Mouse (Mus musculus): Measurements from ENCODE around the gene Mrpl49.
"Not testable (repeated sequence)": the region's sequence is repeated elsewhere in the genome, so short reads cannot be mapped to it uniquely, and the experiment has no call there.

The Mrpl49 gene

GRCm38 (mm10) chr19:6067011-6067723, 9.6 kb upstream of the Mrpl49 start:
- DNase-seq (ENCODE audit: low spot score in 2 of 2): peak; percentile 91

GRCm38 (mm10) chr19:6066571-6066970, 9.0 kb upstream of the Mrpl49 start:
- no peak for DNase-seq (ENCODE audit: low spot score in 2 of 2)

- DNase-seq (ENCODE audit: low spot score in 2 of 2): peak in 1 of 2 experiments; percentile 26
Measured at GRCm38 (mm10) chr19:6063081-6063480, 5.5 kb upstream of the Mrpl49 start.

- no peak for DNase-seq (ENCODE audit: low spot score in 2 of 2)
Measured at GRCm38 (mm10) chr19:6062418-6062817, 4.8 kb upstream of the Mrpl49 start.

GRCm38 (mm10) chr19:6061641-6062302, 4.2 kb upstream of the Mrpl49 start:
- peak; percentile 64 to 79 for DNase-seq (ENCODE audit: low spot score in 2 of 2)

GRCm38 (mm10) chr19:6061021-6061533, 3.5 kb upstream of the Mrpl49 start, which contains the start of gene Znhit2:
TSS of gene Znhit2 (plus strand) at chr19:6061192.
- DNase-seq (ENCODE audit: low spot score in 2 of 2): peak; percentile 96 to 97

- DNase-seq (ENCODE audit: low spot score in 2 of 2): no peak
Measured at GRCm38 (mm10) chr19:6058966-6059365, 1.4 kb upstream of the Mrpl49 start.

- no peak for DNase-seq (ENCODE audit: low spot score in 2 of 2)
Measured at GRCm38 (mm10) chr19:6058513-6058912, 928 bp upstream of the Mrpl49 start.

- DNase-seq (ENCODE audit: low spot score in 2 of 2): no peak
Measured at GRCm38 (mm10) chr19:6056696-6057095, 889 bp downstream of the Mrpl49 start.

- DNase-seq (ENCODE audit: low spot score in 2 of 2): no peak
Measured at GRCm38 (mm10) chr19:6054296-6054695, 3.3 kb downstream of the Mrpl49 start.

- DNase-seq (ENCODE audit: low spot score in 2 of 2): no peak
Measured at GRCm38 (mm10) chr19:6052516-6052915, 5.1 kb downstream of the Mrpl49 start.

GRCm38 (mm10) chr19:6048681-6049410, 8.7 kb downstream of the Mrpl49 start:
- no peak for DNase-seq (ENCODE audit: low spot score in 2 of 2)

- no peak for DNase-seq (ENCODE audit: low spot score in 2 of 2)
Measured at GRCm38 (mm10) chr19:6047899-6048166, 9.8 kb downstream of the Mrpl49 start.

- peak in 1 of 2 experiments; percentile 49 for DNase-seq (ENCODE audit: low spot score in 2 of 2)
Measured at GRCm38 (mm10) chr19:6047154-6047898, 10.3 kb downstream of the Mrpl49 start.

- peak; percentile 94 to 96 for DNase-seq (ENCODE audit: low spot score in 2 of 2)
Measured at GRCm38 (mm10) chr19:6046294-6047153, 11.1 kb downstream of the Mrpl49 start, which contains the start of gene Syvn1. TSS of gene Syvn1 (plus strand) at chr19:6046576.

GRCm38 (mm10) chr19:6045366-6046293, 12.0 kb downstream of the Mrpl49 start:
- DNase-seq (ENCODE audit: low spot score in 2 of 2): no peak

GRCm38 (mm10) chr19:6044102-6044501, 13.5 kb downstream of the Mrpl49 start:
- not testable (repeated sequence) for DNase-seq (ENCODE audit: low spot score in 2 of 2)

- DNase-seq (ENCODE audit: low spot score in 2 of 2): no peak
Measured at GRCm38 (mm10) chr19:6042293-6042692, 15.3 kb downstream of the Mrpl49 start.

GRCm38 (mm10) chr19:6040002-6040401, 17.6 kb downstream of the Mrpl49 start:
- no peak for DNase-seq (ENCODE audit: low spot score in 2 of 2)

- no peak for DNase-seq (ENCODE audit: low spot score in 2 of 2)
Measured at GRCm38 (mm10) chr19:6038326-6038725, 19.3 kb downstream of the Mrpl49 start.
